Mouse (Mus musculus) lung, embryonic 15.5 days (tissue): Measurements from ENCODE around the gene Tnf. TPM values are rescaled to one million over a fixed set of nuclear protein-coding genes. Genes with fewer than 3 reads are reported as not detected.
A peak's percentile ranks its signal among the peaks of the same experiment; 100 is the strongest.

Source experiments
- ATAC-seq: fragments of 200-750 bp; cut with Nextera tagmentation; 2 replicates; pipeline ENCODE4 v1.8.0; 2017; ENCODE audit warnings: moderate number of reproducible peaks, borderline replicate concordance; ENCODE audit not compliant: low FRiP score, low TSS enrichment; ENCODE audit errors: extremely low read depth
- H3K27ac ChIP-seq: fragments of 300-500 bp; sonication (generic); 2 replicates; pipeline ENCODE4 v1.5.1; 2015; ENCODE audit warnings: moderate library complexity, mild to moderate bottlenecking, inconsistent platforms
- H3K27me3 ChIP-seq: fragments of 300-500 bp; sonication (generic); 2 replicates; pipeline ENCODE4 v1.6.1; 2015; ENCODE audit warnings: inconsistent platforms
- H3K36me3 ChIP-seq: fragments of 300-500 bp; sonication (generic); 2 replicates; pipeline ENCODE4 v1.6.1; 2015; ENCODE audit warnings: inconsistent platforms
- H3K4me1 ChIP-seq: fragments of 300-500 bp; sonication (generic); 2 replicates; pipeline ENCODE4 v1.6.1; 2015; ENCODE audit warnings: inconsistent platforms
- H3K4me2 ChIP-seq: fragments of 300-500 bp; sonication (generic); 2 replicates; pipeline ENCODE4 v1.6.1; 2015; ENCODE audit warnings: inconsistent platforms, mild to moderate bottlenecking, moderate library complexity
- H3K4me3 ChIP-seq: fragments of 300-500 bp; sonication (generic); 2 replicates; pipeline ENCODE4 v1.5.1; 2015; ENCODE audit warnings: mild to moderate bottlenecking, inconsistent platforms
- H3K9ac ChIP-seq: fragments of 300-500 bp; sonication (generic); 2 replicates; pipeline ENCODE4 v1.6.1; 2015; ENCODE audit warnings: inconsistent platforms
- H3K9me3 ChIP-seq: fragments of 300-500 bp; sonication (generic); 2 replicates; pipeline ENCODE4 v1.6.1; 2016; ENCODE audit warnings: inconsistent platforms
- WGBS: fragments of 180-500 bp; shearing (Covaris S2); methylation state at CpG from one replicate; pipeline ENCODE4 v1.1.7; 2015; 5-methylcytosine and 5-hydroxymethylcytosine counted together
- polyA plus RNA-seq: library from polyadenylated mRNA; unstranded; fragments of >200 nt; fragmentation: Nextera tagmentation; extraction: Ambion mirVana; gene quantifications from 2 replicates; pipeline ENCODE4 v1.2.1, GENCODE M21; 2015

Tnf gene
- polyA plus RNA-seq, 1 experiment from 2014 or later = not detected

DNA sequence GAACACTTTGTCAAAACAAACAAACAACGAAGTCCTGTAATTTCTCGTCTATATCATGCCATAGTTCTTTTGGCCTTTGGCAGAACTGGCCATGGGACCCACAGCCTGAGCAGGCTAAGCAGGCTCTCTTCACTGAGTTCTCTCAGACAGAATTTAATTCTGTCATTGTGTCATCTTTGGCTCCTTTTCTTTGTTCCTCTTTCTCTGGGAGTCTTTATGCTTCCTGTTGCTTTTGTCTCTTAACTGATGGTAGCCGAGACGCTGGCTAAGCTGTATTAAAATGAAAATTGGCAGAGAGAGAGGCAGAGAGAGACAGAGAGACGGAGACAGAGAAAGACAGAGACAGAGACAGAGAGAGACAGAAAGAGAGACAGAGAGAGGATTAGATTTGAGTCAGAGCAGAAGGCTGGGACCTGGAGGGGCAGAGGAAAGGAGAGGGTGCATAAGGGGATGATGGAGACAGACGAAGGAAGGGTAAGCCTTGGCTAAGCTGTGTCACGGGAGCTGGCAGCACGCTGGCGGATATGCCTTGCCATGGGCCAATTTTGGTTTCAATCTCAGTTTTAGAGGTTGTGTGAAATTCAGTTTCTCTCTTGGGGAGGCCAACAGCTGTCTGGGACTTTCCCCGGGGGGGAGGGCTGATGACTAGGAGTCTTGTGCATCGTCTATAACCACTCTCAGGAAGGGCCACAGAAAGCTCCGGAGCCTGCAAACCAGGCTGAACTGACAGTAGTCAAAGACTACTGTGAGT, 8.2 kb upstream of the Tnf start:
- no peak overlapping the region for H3K4me2 ChIP-seq
- ATAC-seq = no peak
- H3K36me3 ChIP-seq = no peaks in the 10 kb centered on the region
- no peak overlapping the region for H3K9ac ChIP-seq
- no peak overlapping the region for H3K4me3 ChIP-seq
- H3K9me3 ChIP-seq = no peaks in the 10 kb centered on the region
- 73% methylated on average over 12 of the region's 12 CpGs for WGBS
- H3K27me3 ChIP-seq = 0 out of 2 replicates have a peak, but pooled peaks cover 5% of the 10 kb centered on the region
- H3K27ac ChIP-seq = no peak overlapping the region
- H3K4me1 ChIP-seq = no peaks in the 10 kb centered on the region

DNA sequence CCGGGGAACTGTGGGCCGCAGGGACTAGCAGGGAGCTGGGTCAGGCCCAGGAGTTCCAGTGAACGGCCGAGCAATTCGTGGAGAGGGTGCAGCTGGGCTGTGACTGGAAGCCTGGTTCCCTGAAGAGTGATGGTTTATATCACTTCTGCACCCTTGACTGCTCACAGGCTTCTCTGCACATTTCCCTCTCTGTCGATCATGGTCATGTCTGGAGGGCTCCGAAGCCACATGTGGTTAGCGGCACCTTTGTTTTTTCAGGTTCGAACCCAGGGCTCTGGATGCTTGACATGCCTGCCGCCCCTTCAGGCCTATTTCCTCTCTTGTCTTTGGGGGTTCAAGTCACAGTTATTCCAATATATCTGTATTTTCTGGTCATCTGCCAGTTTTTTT, 3.6 kb upstream of the Tnf start:
- Histone ChIP-seq H3K4me1 (peaks cover 4% of the 10 kb centered on the region; the same call in 1 of the 2 replicates), H3K4me3 (no peak overlapping the region), H3K9ac (no peak overlapping the region), H3K9me3 (no peaks in the 10 kb centered on the region), H3K4me2 (no peak overlapping the region), H3K36me3 (no peaks in the 10 kb centered on the region), H3K27me3 (peaks cover 47% of the 10 kb centered on the region), H3K27ac (no peak overlapping the region)
- no peak for ATAC-seq
- WGBS = 59% methylated on average over 10 of the region's 10 CpGs

DNA sequence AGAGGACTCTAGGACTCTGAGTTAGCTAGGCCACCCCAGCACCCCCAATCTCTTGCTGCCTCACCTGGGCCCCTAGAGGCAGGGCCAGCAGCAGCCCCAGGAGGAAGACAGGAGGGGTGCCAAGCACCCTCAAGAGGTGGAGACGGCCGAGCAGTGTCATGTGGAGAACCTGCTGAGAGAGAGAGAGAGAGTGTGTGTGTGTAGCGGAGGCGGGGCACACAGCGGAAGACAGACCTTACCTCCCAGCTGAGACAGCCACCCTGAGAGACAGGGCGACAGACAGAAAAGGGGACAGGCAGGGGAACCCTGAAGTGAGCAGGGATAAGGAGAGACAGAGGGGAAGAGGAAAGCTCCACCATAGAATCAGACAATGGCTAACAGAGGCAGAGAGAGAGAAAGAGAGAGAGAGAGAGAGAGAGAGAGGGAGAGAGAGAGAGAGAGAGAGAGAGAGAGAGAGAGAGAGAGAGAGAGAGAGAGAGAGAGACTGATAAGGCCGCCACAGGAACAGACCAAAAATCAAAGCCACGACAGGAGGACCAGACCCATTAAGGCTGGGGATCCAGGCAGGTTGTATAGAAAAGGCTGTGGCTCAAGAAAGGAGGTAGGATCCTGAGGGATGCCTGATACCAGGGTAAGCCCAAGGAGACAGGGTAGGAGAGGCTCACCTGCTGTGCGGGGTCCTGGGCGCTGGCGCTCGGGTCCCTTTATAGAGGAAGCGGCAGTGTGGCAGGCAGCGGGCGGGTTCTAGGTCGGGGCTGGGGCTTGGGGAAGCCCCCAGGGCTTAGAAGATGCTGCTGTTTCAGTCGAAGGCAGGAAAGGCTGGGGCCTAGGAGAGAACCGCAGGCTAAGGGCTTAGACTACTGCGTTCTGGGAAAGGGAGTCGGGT, 2.9 kb upstream of the Tnf start, which contains the start of gene Lta:
Lta (minus strand) TSS at position 858 of the 886 bp plus-strand sequence.
- no peak within 1 kb of the TSS for H3K4me2 ChIP-seq
- no peak within 1 kb of the TSS for H3K27ac ChIP-seq
- H3K36me3 ChIP-seq = no peaks in the 10 kb centered on the region
- no peak within 1 kb of the TSS for H3K9ac ChIP-seq
- H3K9me3 ChIP-seq = no peaks in the 10 kb centered on the region
- H3K4me3 ChIP-seq = no peak within 1 kb of the TSS
- H3K4me1 ChIP-seq = peaks cover 4% of the 10 kb centered on the region; the same call in 1 of the 2 replicates
- 22% methylated on average over 20 of the region's 20 CpGs for WGBS
- ATAC-seq = no peak
- peaks cover 53% of the 10 kb centered on the region for H3K27me3 ChIP-seq

DNA sequence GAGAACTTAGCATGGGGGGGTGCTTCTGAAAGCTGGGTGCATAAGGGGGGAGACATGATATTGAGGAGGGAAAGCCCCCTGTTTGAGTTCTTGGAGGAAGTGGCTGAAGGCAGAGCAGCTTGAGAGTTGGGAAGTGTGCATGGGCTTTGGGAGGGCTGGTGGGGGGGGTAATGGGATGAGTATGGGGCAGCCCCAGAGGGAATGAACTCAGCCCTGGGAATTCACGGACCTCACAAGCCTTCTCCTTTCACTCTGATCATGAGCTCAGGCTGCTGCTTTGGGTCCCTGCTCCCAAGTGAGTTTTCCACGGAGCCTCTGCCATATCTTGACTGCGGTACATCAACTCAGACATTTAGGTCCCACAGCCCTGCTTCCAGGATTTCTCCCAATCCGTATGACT, 635 bp upstream of the Tnf start:
- Histone ChIP-seq H3K27ac (no peak overlapping the region), H3K27me3 (peaks cover 65% of the 10 kb centered on the region), H3K36me3 (no peaks in the 10 kb centered on the region), H3K9me3 (no peaks in the 10 kb centered on the region), H3K4me2 (no peak overlapping the region), H3K4me1 (peaks cover 4% of the 10 kb centered on the region; the same call in 1 of the 2 replicates), H3K4me3 (no peak overlapping the region), H3K9ac (no peak overlapping the region)
- no peak for ATAC-seq
- 73% methylated on average over 4 of the region's 4 CpGs for WGBS

DNA sequence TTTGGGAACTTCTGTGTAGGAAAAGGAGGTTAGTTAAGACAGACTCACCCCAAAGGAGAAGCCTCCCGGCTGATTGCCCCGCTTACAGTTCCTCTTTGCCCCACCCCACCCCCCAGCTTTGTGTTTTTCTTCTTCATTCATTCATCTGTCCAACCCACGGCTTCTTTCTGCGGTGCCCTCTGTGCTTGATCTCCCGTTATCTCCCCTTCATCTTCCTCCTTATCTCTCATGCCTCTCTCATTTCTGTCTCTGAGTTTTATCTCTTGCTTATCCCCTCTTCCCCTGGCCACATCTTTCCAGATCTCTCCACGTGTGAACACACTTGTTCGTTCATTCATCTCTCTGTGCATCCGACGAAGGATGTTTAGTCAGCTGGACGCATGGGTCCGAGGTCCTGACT, 679 bp downstream of the Tnf start:
- H3K27me3 ChIP-seq = peaks cover 78% of the 10 kb centered on the region
- no peak overlapping the region for H3K9ac ChIP-seq
- no peaks in the 10 kb centered on the region for H3K9me3 ChIP-seq
- no peaks in the 10 kb centered on the region for H3K36me3 ChIP-seq
- ATAC-seq = no peak
- no peak overlapping the region for H3K27ac ChIP-seq
- peaks cover 8% of the 10 kb centered on the region for H3K4me1 ChIP-seq
- H3K4me3 ChIP-seq = no peak overlapping the region
- H3K4me2 ChIP-seq = no peak overlapping the region
- WGBS = 48% methylated on average over 11 of the region's 11 CpGs

DNA sequence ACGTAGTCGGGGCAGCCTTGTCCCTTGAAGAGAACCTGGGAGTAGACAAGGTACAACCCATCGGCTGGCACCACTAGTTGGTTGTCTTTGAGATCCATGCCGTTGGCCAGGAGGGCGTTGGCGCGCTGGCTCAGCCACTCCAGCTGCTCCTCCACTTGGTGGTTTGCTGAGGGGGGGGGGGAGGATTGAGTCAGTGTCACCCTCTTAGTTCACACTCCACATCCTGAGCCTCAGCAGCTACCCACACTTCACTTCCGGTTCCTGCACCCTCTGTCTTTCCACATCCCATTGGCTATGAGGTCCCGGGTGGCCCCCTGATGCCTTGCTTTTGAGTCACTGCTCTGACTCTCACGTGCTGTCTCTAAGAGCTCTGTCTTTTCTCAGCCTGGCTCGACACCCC, 1.4 kb downstream of the Tnf start:
- Histone ChIP-seq H3K4me1 (peaks cover 15% of the 10 kb centered on the region), H3K9me3 (no peaks in the 10 kb centered on the region), H3K36me3 (no peaks in the 10 kb centered on the region), H3K4me2 (no peak overlapping the region), H3K27me3 (peaks cover 85% of the 10 kb centered on the region), H3K9ac (no peak overlapping the region), H3K4me3 (no peak overlapping the region), H3K27ac (no peak overlapping the region)
- no peak for ATAC-seq
- WGBS = 71% methylated on average over 11 of the region's 11 CpGs

DNA sequence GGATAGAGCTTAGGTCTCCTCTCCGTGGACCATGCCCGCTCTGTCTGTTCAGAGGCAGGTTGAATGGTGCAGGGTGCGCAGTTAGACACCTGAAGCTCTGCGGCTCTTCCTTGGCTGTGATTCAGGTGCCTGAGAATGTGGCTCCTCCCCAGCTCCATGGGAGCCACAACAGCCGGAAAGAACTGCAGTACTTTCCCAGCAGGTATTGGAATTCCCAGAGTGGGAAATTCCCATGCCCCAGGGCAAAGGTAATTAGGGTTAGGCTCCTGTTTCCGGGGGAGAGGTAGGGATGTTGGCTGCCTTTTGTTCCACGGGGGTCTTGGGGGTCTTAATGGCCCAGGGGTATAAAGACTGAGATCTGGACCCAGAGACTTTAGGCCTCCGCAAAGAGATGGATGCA, 2.9 kb downstream of the Tnf start:
- Histone ChIP-seq H3K27ac (no peak overlapping the region), H3K4me2 (no peak overlapping the region), H3K4me3 (no peak overlapping the region), H3K4me1 (peaks cover 17% of the 10 kb centered on the region), H3K36me3 (no peaks in the 10 kb centered on the region), H3K27me3 (peaks cover 88% of the 10 kb centered on the region), H3K9me3 (no peaks in the 10 kb centered on the region), H3K9ac (no peak overlapping the region)
- WGBS = 37% methylated on average over 8 of the region's 8 CpGs
- ATAC-seq = no peak

DNA sequence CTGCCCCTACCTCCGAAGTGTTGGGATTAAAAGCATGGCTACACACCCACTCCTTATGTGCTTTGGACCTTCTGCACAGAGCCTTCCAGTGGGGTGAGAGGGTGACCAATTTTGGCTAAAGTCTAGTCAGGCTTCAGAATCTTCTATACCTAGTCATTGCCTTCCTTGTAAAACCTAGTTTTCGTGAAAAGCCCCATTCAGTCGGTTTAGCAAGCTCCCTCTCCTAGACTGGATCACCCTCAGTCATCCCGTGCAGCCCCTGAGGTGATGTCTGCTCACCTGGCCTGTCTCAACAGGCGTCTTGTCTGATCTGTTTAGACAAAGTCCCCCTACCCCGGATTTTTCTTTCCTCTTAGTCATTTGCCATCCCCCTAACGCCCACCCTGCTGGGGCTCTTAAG, 3.8 kb downstream of the Tnf start:
- H3K27me3 ChIP-seq = peaks cover 83% of the 10 kb centered on the region
- no peak overlapping the region for H3K4me2 ChIP-seq
- ATAC-seq = no peak
- no peak overlapping the region for H3K27ac ChIP-seq
- no peak overlapping the region for H3K4me3 ChIP-seq
- 45% methylated on average over 7 of the region's 7 CpGs for WGBS
- peaks cover 17% of the 10 kb centered on the region for H3K4me1 ChIP-seq
- no peaks in the 10 kb centered on the region for H3K9me3 ChIP-seq
- no peaks in the 10 kb centered on the region for H3K36me3 ChIP-seq
- H3K9ac ChIP-seq = no peak overlapping the region

DNA sequence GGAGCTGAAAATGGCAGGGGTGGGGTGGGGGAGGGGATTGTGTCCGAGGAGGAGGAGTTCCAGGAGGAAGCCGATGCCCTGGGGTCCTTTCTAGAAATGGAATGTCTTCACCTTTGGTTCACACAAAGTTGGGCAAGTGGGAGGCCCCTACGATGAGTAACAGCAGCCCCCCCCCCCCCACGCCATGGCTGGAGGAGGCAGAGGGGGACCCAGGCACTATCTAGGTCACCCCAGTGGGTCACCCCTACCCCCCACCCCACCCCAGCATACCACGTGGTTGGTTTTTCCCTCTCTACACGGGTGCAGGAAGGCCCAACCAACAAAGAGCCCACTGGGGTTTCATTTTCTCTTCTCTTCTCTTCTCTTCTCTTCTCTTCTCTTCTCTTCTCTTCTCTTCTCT, 4.7 kb downstream of the Tnf start:
- H3K27ac ChIP-seq = no peak overlapping the region
- no peaks in the 10 kb centered on the region for H3K9me3 ChIP-seq
- no peak overlapping the region for H3K4me3 ChIP-seq
- 42% methylated on average over 6 of the region's 6 CpGs for WGBS
- H3K36me3 ChIP-seq = no peaks in the 10 kb centered on the region
- H3K4me1 ChIP-seq = peaks cover 17% of the 10 kb centered on the region
- peaks cover 74% of the 10 kb centered on the region for H3K27me3 ChIP-seq
- H3K4me2 ChIP-seq = no peak overlapping the region
- ATAC-seq = no peak
- no peak overlapping the region for H3K9ac ChIP-seq

DNA sequence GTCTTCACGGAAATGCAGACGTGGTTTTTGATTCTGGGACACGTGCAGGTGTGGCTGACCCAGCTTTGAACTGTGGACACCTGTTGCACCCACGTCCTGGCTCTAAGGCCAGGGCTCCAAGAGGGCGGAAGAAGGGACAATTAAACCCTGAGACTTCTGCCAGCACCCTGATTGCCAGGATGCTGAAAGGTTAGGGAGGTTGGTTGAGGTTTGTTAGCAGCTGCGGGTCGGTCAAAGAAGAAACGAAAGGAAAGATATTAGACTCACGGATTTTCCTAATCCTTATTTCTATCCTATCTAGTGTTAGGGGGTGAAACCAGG, 5.5 kb downstream of the Tnf start:
- H3K27ac ChIP-seq = no peak overlapping the region
- peak overlapping the region; percentile 38 for H3K9ac ChIP-seq
- peaks cover 13% of the 10 kb centered on the region for H3K4me1 ChIP-seq
- no peaks in the 10 kb centered on the region for H3K9me3 ChIP-seq
- no peak for ATAC-seq
- WGBS = 24% methylated on average over 9 of the region's 9 CpGs
- H3K27me3 ChIP-seq = peaks cover 65% of the 10 kb centered on the region
- H3K4me2 ChIP-seq = peak overlapping the region; percentile 78
- H3K36me3 ChIP-seq = no peaks in the 10 kb centered on the region
- peak overlapping the region; percentile 42 for H3K4me3 ChIP-seq

DNA sequence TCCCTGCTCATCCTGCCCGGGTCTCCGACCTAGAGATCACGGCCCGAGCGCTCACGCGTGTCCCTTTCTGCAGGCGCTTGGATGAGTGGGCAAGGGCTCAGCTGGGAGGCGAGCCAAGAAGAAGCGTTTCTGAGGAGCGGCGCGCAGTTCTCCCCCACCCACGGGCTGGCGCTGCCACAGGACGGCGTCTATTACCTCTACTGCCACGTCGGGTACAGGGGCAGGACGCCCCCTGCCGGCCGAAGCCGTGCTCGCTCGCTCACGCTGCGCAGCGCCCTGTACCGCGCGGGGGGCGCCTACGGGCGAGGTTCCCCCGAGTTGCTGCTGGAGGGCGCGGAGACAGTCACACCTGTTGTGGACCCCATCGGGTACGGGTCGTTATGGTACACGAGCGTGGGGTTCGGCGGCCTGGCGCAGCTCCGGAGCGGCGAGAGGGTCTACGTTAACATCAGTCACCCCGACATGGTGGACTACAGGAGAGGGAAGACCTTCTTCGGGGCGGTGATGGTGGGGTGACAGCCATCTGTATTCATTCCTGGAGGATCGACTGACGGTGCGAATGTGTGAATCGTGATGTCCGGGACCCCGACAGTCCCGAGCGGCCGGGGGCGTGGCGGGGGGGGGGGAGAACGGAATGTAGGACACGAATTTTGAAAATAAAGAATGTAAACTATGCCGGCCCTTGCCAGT, 6.0 kb downstream of the Tnf start:
- H3K9me3 ChIP-seq = no peaks in the 10 kb centered on the region
- H3K4me3 ChIP-seq = peak overlapping the region; percentile 42
- H3K4me1 ChIP-seq = peaks cover 13% of the 10 kb centered on the region
- no peaks in the 10 kb centered on the region for H3K36me3 ChIP-seq
- peak overlapping the region; percentile 38 for H3K9ac ChIP-seq
- H3K27me3 ChIP-seq = peaks cover 60% of the 10 kb centered on the region
- WGBS = under 1% methylated on average over 64 of the region's 66 CpGs
- H3K4me2 ChIP-seq = peak overlapping the region; percentile 78
- ATAC-seq = peak; percentile 40; the same call in 1 of the 2 replicates
- H3K27ac ChIP-seq = no peak overlapping the region
